Mouse (Mus musculus) kidney, postnatal 36 days (tissue): ENCODE results near the gene Galnt15.

Experiments
- DNase-seq, 2 experiments: peaks; one replicate each; pipeline ENCODE4 v3.0.0; 2021 to 2022; ENCODE audit warnings: mixed read lengths in 2 of 2

Galnt15 gene

GRCm38 (mm10) chr14:32091124-32091523, 62.3 kb downstream of the Galnt15 start:
- DNase-seq, result peak in 1 of 2 experiments; percentile 17

- no peak for DNase-seq
Measured at GRCm38 (mm10) chr14:32091704-32092103, 62.9 kb downstream of the Galnt15 start.

GRCm38 (mm10) chr14:32093018-32093417, 64.2 kb downstream of the Galnt15 start:
- no peak for DNase-seq

GRCm38 (mm10) chr14:32093500-32094117, 64.8 kb downstream of the Galnt15 start:
- no peak for DNase-seq

GRCm38 (mm10) chr14:32095646-32096045, 66.9 kb downstream of the Galnt15 start:
- no peak for DNase-seq

GRCm38 (mm10) chr14:32096740-32097139, 68.0 kb downstream of the Galnt15 start:
- DNase-seq, result no peak

GRCm38 (mm10) chr14:32097691-32098090, 68.9 kb downstream of the Galnt15 start:
- no peak for DNase-seq

GRCm38 (mm10) chr14:32098951-32099350, 70.2 kb downstream of the Galnt15 start:
- DNase-seq, result no peak

- DNase-seq, result no peak
Measured at GRCm38 (mm10) chr14:32103556-32103955, 74.8 kb downstream of the Galnt15 start.

GRCm38 (mm10) chr14:32105663-32106062, 76.9 kb downstream of the Galnt15 start:
- DNase-seq, result peak; percentile 25 to 48

GRCm38 (mm10) chr14:32106911-32107310, 78.1 kb downstream of the Galnt15 start:
- DNase-seq, result no peak
